Mouse (Mus musculus) MEL (cell line): ENCODE data around the gene Amdhd2. TPM values are rescaled to one million over a fixed set of nuclear protein-coding genes. Genes with fewer than 3 reads are reported as not detected.

Source experiments
- DNase-seq: peaks from one replicate; pipeline ENCODE4 v3.0.0; 2011; ENCODE audit warnings: low read depth, low spot score
- H3K27ac ChIP-seq: 2 replicates; pipeline ENCODE4 v1.5.1; 2012; ENCODE audit warnings: low read depth, mild to moderate bottlenecking, control low read depth, low read length, moderate library complexity; ENCODE audit not compliant: control insufficient read depth
- H3K27me3 ChIP-seq, 2 experiments: fragments of 150-350 bp in 1 of 2; sonication (generic) in 1 of 2; 2 replicates each; pipeline ENCODE4 v1.6.1; 2012; ENCODE audit warnings: low read length in 2 of 2, mild to moderate bottlenecking in 2 of 2, improper control_type of control experiment in 1 of 2, moderate library complexity in 1 of 2; ENCODE audit not compliant: insufficient read depth in 2 of 2, control insufficient read depth in 1 of 2
- H3K36me3 ChIP-seq, 2 experiments: 2 replicates each; pipeline ENCODE4 v1.6.1; 2012 to 2014; ENCODE audit warnings: low read length in 2 of 2, improper control_type of control experiment in 1 of 2, inconsistent platforms in 1 of 2, mild to moderate bottlenecking in 1 of 2; ENCODE audit not compliant: insufficient read depth in 2 of 2, control insufficient read depth in 1 of 2
- H3K4me1 ChIP-seq, 2 experiments: fragments of 150-350 bp in 1 of 2; sonication (generic) in 1 of 2; 2 replicates each; pipeline ENCODE4 v1.6.1; 2012; ENCODE audit warnings: low read length in 2 of 2, improper control_type of control experiment in 1 of 2, mild to moderate bottlenecking in 1 of 2; ENCODE audit not compliant: insufficient read depth in 2 of 2, control insufficient read depth in 1 of 2
- H3K4me3 ChIP-seq, 2 experiments: fragments of 150-350 bp in 1 of 2; sonication (generic) in 1 of 2; 2 replicates each; pipeline ENCODE4 v1.5.1; 2012; ENCODE audit warnings: low read depth in 2 of 2, low read length in 2 of 2, mild to moderate bottlenecking in 2 of 2, moderate library complexity in 2 of 2, control low read depth in 1 of 2, improper control_type of control experiment in 1 of 2; ENCODE audit not compliant: control insufficient read depth in 1 of 2, insufficient read depth in 1 of 2
- H3K79me2 ChIP-seq: 2 replicates; pipeline ENCODE4 v1.6.1; 2012; ENCODE audit warnings: mild to moderate bottlenecking, low read length, moderate library complexity; ENCODE audit not compliant: control insufficient read depth, poor library complexity, insufficient read depth
- H3K9ac ChIP-seq: 2 replicates; pipeline ENCODE4 v1.6.1; 2012; ENCODE audit warnings: low read depth, mild to moderate bottlenecking, control low read depth, low read length, moderate library complexity; ENCODE audit not compliant: control insufficient read depth, poor library complexity, severe bottlenecking
- H3K9me3 ChIP-seq: fragments of 150-350 bp; sonication (generic); replicated peaks from 2 replicates; pipeline ENCODE4 v1.6.1; 2012; ENCODE audit warnings: mild to moderate bottlenecking, low read length, improper control_type of control experiment, moderate library complexity; ENCODE audit not compliant: insufficient read depth
- CHD1 ChIP-seq: IDR thresholded peaks from 2 replicates; pipeline ENCODE4 v1.6.1; 2012; ENCODE audit warnings: low read depth, mild to moderate bottlenecking, inconsistent platforms, low read length, improper control_type of control experiment
- CHD2 ChIP-seq: IDR thresholded peaks from 2 replicates; pipeline ENCODE4 v1.6.1; 2011; ENCODE audit warnings: low read length, improper control_type of control experiment
- CTCF ChIP-seq, 3 experiments: IDR thresholded peaks in 2 of 3; conservative IDR thresholded peaks in 1 of 3; 2 replicates each; pipeline ENCODE4 v1.5.1; 2011 to 2012; ENCODE audit warnings: low read length in 3 of 3, low read depth in 2 of 3, mild to moderate bottlenecking in 2 of 3, improper control_type of control experiment in 1 of 3, inconsistent platforms in 1 of 3, mixed read lengths in 1 of 3, moderate library complexity in 1 of 3; ENCODE audit not compliant: control insufficient read depth in 1 of 3, insufficient read depth in 1 of 3, poor library complexity in 1 of 3, severe bottlenecking in 1 of 3
- ELF1 ChIP-seq: IDR thresholded peaks from 2 replicates; pipeline ENCODE4 v1.6.1; 2014; ENCODE audit warnings: low read depth, mild to moderate bottlenecking, inconsistent platforms, low read length, improper control_type of control experiment, moderate library complexity
- EP300 ChIP-seq, 2 experiments: IDR thresholded peaks; 2 replicates each; pipeline ENCODE4 v1.6.1; 2011; ENCODE audit warnings: improper control_type of control experiment in 2 of 2, low read length in 2 of 2, low read depth in 1 of 2, mild to moderate bottlenecking in 1 of 2
- GABPA ChIP-seq: IDR thresholded peaks from 2 replicates; pipeline ENCODE4 v1.6.1; 2012; ENCODE audit warnings: low read depth, mild to moderate bottlenecking, inconsistent platforms, low read length, improper control_type of control experiment, moderate library complexity
- GATA1 ChIP-seq: IDR thresholded peaks from 2 replicates; pipeline ENCODE4 v1.6.1; 2011; ENCODE audit warnings: low read depth, low read length, improper control_type of control experiment
- HCFC1 ChIP-seq: IDR thresholded peaks from 2 replicates; pipeline ENCODE4 v1.6.1; 2012; ENCODE audit warnings: low read depth, mild to moderate bottlenecking, inconsistent platforms, low read length, improper control_type of control experiment, moderate library complexity
- JUND ChIP-seq: IDR thresholded peaks from 2 replicates; pipeline ENCODE4 v1.6.1; 2011; ENCODE audit warnings: low read depth, mild to moderate bottlenecking, improper control_type of control experiment, low read length
- KAT2A ChIP-seq: conservative IDR thresholded peaks from 2 replicates; pipeline ENCODE4 v1.6.1; 2012; ENCODE audit warnings: low read depth, low read length, improper control_type of control experiment, inconsistent platforms
- MAX ChIP-seq: IDR thresholded peaks from 2 replicates; pipeline ENCODE4 v1.6.1; 2011; ENCODE audit warnings: low read length, improper control_type of control experiment
- MAZ ChIP-seq: IDR thresholded peaks from 2 replicates; pipeline ENCODE4 v1.6.1; 2012; ENCODE audit warnings: low read depth, mild to moderate bottlenecking, inconsistent platforms, low read length, improper control_type of control experiment
- MEF2A ChIP-seq: IDR thresholded peaks from 2 replicates; pipeline ENCODE4 v1.6.1; 2014; ENCODE audit warnings: low read depth, mild to moderate bottlenecking, inconsistent platforms, low read length, improper control_type of control experiment; ENCODE audit not compliant: poor library complexity, insufficient replicate concordance, severe bottlenecking; ENCODE audit errors: extremely low read depth
- MXI1 ChIP-seq: IDR thresholded peaks from 2 replicates; pipeline ENCODE4 v1.6.1; 2011; ENCODE audit warnings: mild to moderate bottlenecking, low read depth, low read length, improper control_type of control experiment
- MYB ChIP-seq: IDR thresholded peaks from 2 replicates; pipeline ENCODE4 v1.6.1; 2011; ENCODE audit warnings: mild to moderate bottlenecking, low read depth, low read length, improper control_type of control experiment
- NELFE ChIP-seq: IDR thresholded peaks from 2 replicates; pipeline ENCODE4 v1.6.1; 2011; ENCODE audit warnings: low read depth, low read length, improper control_type of control experiment
- POLR2A ChIP-seq, 2 experiments: IDR thresholded peaks; 2 replicates each; pipeline ENCODE4 v1.6.1; 2011 to 2012; ENCODE audit warnings: low read length in 2 of 2, mild to moderate bottlenecking in 2 of 2, control low read depth in 1 of 2, improper control_type of control experiment in 1 of 2, low read depth in 1 of 2, moderate library complexity in 1 of 2; ENCODE audit not compliant: control insufficient read depth in 1 of 2, insufficient read depth in 1 of 2, poor library complexity in 1 of 2
- POLR2AphosphoS2 ChIP-seq: IDR thresholded peaks from 2 replicates; pipeline ENCODE4 v1.6.1; 2011; ENCODE audit warnings: low read length, improper control_type of control experiment
- POLR2AphosphoS5 ChIP-seq: IDR thresholded peaks from 2 replicates; pipeline ENCODE4 v1.6.1; 2012; ENCODE audit warnings: low read depth, borderline replicate concordance, mild to moderate bottlenecking, inconsistent platforms, low read length, moderate library complexity, mixed read lengths
- SIN3A ChIP-seq: IDR thresholded peaks from 2 replicates; pipeline ENCODE4 v1.6.1; 2012; ENCODE audit warnings: low read length, improper control_type of control experiment, inconsistent platforms
- TAL1 ChIP-seq: IDR thresholded peaks from 2 replicates; pipeline ENCODE4 v1.6.1; 2012; ENCODE audit warnings: mild to moderate bottlenecking, inconsistent platforms, low read length, moderate library complexity, mixed read lengths
- TCF12 ChIP-seq: IDR thresholded peaks from 2 replicates; pipeline ENCODE4 v1.6.1; 2014; ENCODE audit warnings: low read depth, mild to moderate bottlenecking, inconsistent platforms, low read length, improper control_type of control experiment, moderate library complexity
- UBTF ChIP-seq: IDR thresholded peaks from 2 replicates; pipeline ENCODE4 v1.6.1; 2012; ENCODE audit warnings: low read depth, mild to moderate bottlenecking, inconsistent platforms, low read length, improper control_type of control experiment, moderate library complexity, borderline replicate concordance; ENCODE audit not compliant: insufficient read depth
- ZC3H11A ChIP-seq: IDR thresholded peaks from 2 replicates; pipeline ENCODE4 v1.6.1; 2012; ENCODE audit warnings: low read depth, mild to moderate bottlenecking, inconsistent platforms, low read length, improper control_type of control experiment
- ZKSCAN1 ChIP-seq: IDR thresholded peaks from 2 replicates; pipeline ENCODE4 v1.6.1; 2012; ENCODE audit warnings: low read depth, mild to moderate bottlenecking, inconsistent platforms, low read length, improper control_type of control experiment, moderate library complexity
- ZMIZ1 ChIP-seq: IDR thresholded peaks from 2 replicates; pipeline ENCODE4 v1.6.1; 2012; ENCODE audit warnings: low read depth, mild to moderate bottlenecking, inconsistent platforms, low read length, improper control_type of control experiment, moderate library complexity
- polyA plus RNA-seq, 2 experiments: library from polyadenylated mRNA; stranded (reverse) in 1 of 2; unstranded in 1 of 2; fragments of >175 nt in 1 of 2; fragments of >200 nt in 1 of 2; gene quantifications; 2 replicates each; pipeline versions ENCODE4 v1.2.1 to v1.2.4; 2012; ENCODE audit warnings: low replicate concordance in 2 of 2, low read depth in 1 of 2; ENCODE audit not compliant: insufficient read length in 2 of 2, insufficient read depth in 1 of 2, missing spikeins in 1 of 2
- total RNA-seq: library from RNA; depleted of rRNA; stranded (reverse); fragments of 300-350 nt; gene quantifications from 2 replicates; pipeline ENCODE4 v1.2.3, GENCODE M21; 2012

Amdhd2 gene
- total and polyA plus RNA-seq, 3 experiments = 11.4 to 36.1 TPM; not detected in 1

DNA sequence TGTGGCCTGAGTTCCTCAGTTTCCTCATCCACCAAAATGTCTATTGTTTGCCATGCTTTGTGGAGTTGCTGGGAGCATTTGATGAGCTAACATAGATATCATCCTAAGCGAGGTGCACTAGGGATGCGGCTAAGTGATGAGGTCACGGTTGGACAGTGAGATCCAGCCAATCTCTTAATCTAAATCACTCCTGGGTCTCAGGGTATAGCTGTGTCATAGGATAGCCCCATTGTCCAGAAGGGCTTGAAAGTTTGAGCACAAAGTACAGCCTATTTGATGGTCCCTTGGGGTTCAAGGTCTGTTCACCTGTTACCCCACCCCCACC, 46.3 kb upstream of the Amdhd2 start:
- Histone ChIP-seq H3K27me3 (no peaks in the 10 kb centered on the region), H3K9me3 (no peaks in the 10 kb centered on the region), H3K79me2 (peaks cover 25% of the 10 kb centered on the region), H3K36me3 (peaks cover 0 to 14% of the 10 kb centered on the region in 2 experiments; a peak in 2 of 4 replicates), H3K9ac (no peak overlapping the region), H3K27ac (peak overlapping the region; percentile 3; the same call in 1 of the 2 replicates), H3K4me3 (no peak overlapping the region), H3K4me1 (peaks cover 0 to 28% of the 10 kb centered on the region in 2 experiments; a peak in 3 of 4 replicates)
- DNase-seq = no peak
- TF ChIP-seq HCFC1 (no peak), MAX (no peak), CHD1 (no peak), GATA1 (no peak), ZC3H11A (no peak), CHD2 (no peak), TCF12 (no peak), MXI1 (no peak), SIN3A (no peak), JUND (no peak)

DNA sequence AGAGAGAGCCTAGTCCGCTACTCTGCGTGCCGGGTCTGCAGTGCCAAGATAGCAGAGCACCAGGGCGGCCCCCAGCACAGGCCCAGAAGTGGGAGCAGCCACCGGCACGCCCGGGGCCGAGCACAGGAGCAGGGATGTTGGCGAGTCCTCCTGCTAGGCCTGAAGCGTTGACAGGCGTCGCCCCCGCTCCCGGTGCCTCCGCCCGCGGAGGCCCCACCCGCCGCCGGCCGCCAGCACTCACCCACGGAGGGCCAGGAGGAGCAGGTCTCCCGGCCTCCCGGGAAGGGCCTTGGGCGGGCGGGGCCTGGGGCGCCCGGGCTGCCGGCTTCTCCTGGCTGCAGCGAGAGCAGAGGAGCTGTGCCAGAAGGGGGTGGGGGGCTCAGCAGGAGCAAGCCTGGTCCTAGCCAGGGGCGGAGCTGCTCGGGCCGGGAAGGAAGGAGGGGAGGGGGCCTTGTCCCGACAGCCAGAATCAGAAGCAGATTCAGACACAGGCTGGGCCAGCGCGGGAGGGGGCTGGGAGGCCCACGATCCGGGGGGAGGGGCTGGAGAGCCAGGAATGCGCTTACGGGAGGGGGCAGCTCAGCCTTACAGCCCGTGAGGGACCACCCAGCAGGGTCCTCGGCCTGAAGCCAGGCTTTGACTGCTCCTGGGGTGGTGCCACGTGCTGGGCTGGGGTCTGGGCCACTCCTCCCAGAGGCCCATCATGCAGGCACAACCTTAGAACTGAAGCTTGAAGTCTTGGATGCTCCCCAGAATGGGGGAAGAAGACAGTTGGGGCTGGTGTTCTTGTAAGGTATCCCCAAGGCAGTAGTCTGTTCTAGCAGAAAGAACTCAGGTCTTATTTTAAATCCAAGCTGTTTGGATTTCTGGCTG, 45.7 kb upstream of the Amdhd2 start, which contains the start of gene Ntn3:
Ntn3 (minus strand) TSS at position 489 of the 873 bp plus-strand sequence.
- Histone ChIP-seq H3K4me3 (peak within 1 kb of the TSS; percentile 49 to 63), H3K4me1 (peaks cover 0 to 34% of the 10 kb centered on the region in 2 experiments; a peak in 3 of 4 replicates), H3K27me3 (no peaks in the 10 kb centered on the region), H3K79me2 (peaks cover 31% of the 10 kb centered on the region), H3K9ac (peak within 1 kb of the TSS; percentile 93), H3K9me3 (no peaks in the 10 kb centered on the region), H3K27ac (peak within 1 kb of the TSS; percentile 56), H3K36me3 (peaks cover 0 to 17% of the 10 kb centered on the region in 2 experiments; a peak in 2 of 4 replicates)
- DNase-seq = peak; percentile 76
- peak; percentile 77 for TF ChIP-seq TAL1
- no peak for TF ChIP-seq ZKSCAN1
- 0 out of 2 replicates have a peak, but pooled peaks have one; percentile 8 for TF ChIP-seq HCFC1
- no peak for TF ChIP-seq CTCF (IDR thresholded peaks at IDR 0.05 in 2 of 3, conservative IDR thresholded peaks at IDR 0.05 in 1 of 3; ENCODE audit: control insufficient read depth in 1 of 3, insufficient read depth in 1 of 3, low read depth in 2 of 3, low read length in 3 of 3, poor library complexity in 1 of 3, severe bottlenecking in 1 of 3)
- no peak for TF ChIP-seq KAT2A
- no peak for TF ChIP-seq MEF2A
- TF ChIP-seq NELFE = no peak
- TF ChIP-seq JUND = no peak
- no peak for TF ChIP-seq ELF1
- no peak for TF ChIP-seq ZMIZ1
- 0 out of 2 replicates have a peak, but pooled peaks have one; percentile 0 for TF ChIP-seq MXI1
- peak in 1 of 2 experiments; percentile 50; a peak in 3 of 4 replicates for TF ChIP-seq POLR2A (IDR thresholded peaks at IDR 0.05; ENCODE audit: control insufficient read depth in 1 of 2, insufficient read depth in 1 of 2, low read depth in 1 of 2, low read length in 2 of 2, poor library complexity in 1 of 2)
- TF ChIP-seq POLR2AphosphoS2 = peak; percentile 66; the same call in 1 of the 2 replicates
- TF ChIP-seq CHD2 = no peak
- TF ChIP-seq GABPA = no peak
- peak; percentile 49 for TF ChIP-seq SIN3A
- TF ChIP-seq EP300 (IDR thresholded peaks at IDR 0.05; ENCODE audit: low read depth in 1 of 2, low read length in 2 of 2) = peak in 1 of 2 experiments; percentile 48; a peak in 1 of 4 replicates
- TF ChIP-seq TCF12 = peak; percentile 58; the same call in 1 of the 2 replicates
- TF ChIP-seq UBTF = 0 out of 2 replicates have a peak, but pooled peaks have one; percentile 40
- TF ChIP-seq POLR2AphosphoS5 = no peak
- no peak for TF ChIP-seq ZC3H11A
- TF ChIP-seq GATA1 = no peak
- TF ChIP-seq MYB = no peak
- TF ChIP-seq MAZ = peak; percentile 75; the same call in 1 of the 2 replicates
